Mouse (Mus musculus) heart, embryonic 10.5 days (tissue): ENCODE results near the gene Stip1. TPM values are rescaled to one million over a fixed set of nuclear protein-coding genes. Genes with fewer than 3 reads are reported as not detected.

Source experiments
- DNase-seq: peaks from one replicate; pipeline ENCODE4 v3.0.0-alpha.2; 2017; ENCODE audit warnings: low spot score
- H3K27ac ChIP-seq: fragments of 300-500 bp; sonication (generic); 2 replicates; pipeline ENCODE4 v1.5.1; 2016; ENCODE audit warnings: mild to moderate bottlenecking
- H3K27me3 ChIP-seq: fragments of 300-500 bp; sonication (generic); 2 replicates; pipeline ENCODE4 v1.6.1; 2016; ENCODE audit warnings: mild to moderate bottlenecking; ENCODE audit not compliant: poor library complexity, insufficient read depth, severe bottlenecking
- H3K36me3 ChIP-seq: fragments of 300-500 bp; sonication (generic); 2 replicates; pipeline ENCODE4 v1.6.1; 2016; ENCODE audit warnings: mild to moderate bottlenecking, moderate library complexity
- H3K4me1 ChIP-seq: fragments of 300-500 bp; sonication (generic); 2 replicates; pipeline ENCODE4 v1.6.1; 2016; ENCODE audit warnings: mild to moderate bottlenecking
- H3K4me3 ChIP-seq: fragments of 300-500 bp; sonication (generic); 2 replicates; pipeline ENCODE4 v1.5.1; 2016; ENCODE audit warnings: mild to moderate bottlenecking, moderate library complexity
- H3K9me3 ChIP-seq: fragments of 300-500 bp; sonication (generic); 2 replicates; pipeline ENCODE4 v1.6.1; 2016; ENCODE audit warnings: mild to moderate bottlenecking, moderate library complexity
- WGBS: fragments of 180-500 bp; shearing (Covaris S2); methylation state at CpG from one replicate; pipeline ENCODE4 v1.1.7; 2016; 5-methylcytosine and 5-hydroxymethylcytosine counted together
- polyA plus RNA-seq: library from polyadenylated mRNA; unstranded; fragments of >200 nt; fragmentation: Nextera tagmentation; extraction: Ambion mirVana; gene quantifications from 2 replicates; pipeline ENCODE4 v1.2.1, GENCODE M21; 2016

The Stip1 gene
- polyA plus RNA-seq, 1 experiment from 2014 or later, result 388 TPM

- Histone ChIP-seq H3K36me3 (peaks cover 62% of the 10 kb centered on the region), H3K27ac (peak overlapping the region; percentile 96), H3K9me3 (no peaks in the 10 kb centered on the region), H3K4me3 (peak overlapping the region; percentile 76; the same call in 1 of the 2 replicates), H3K4me1 (peaks cover 57% of the 10 kb centered on the region), H3K27me3 (no peaks in the 10 kb centered on the region)
- DNase-seq, result no peak
- WGBS, result 87% methylated on average over 4 of the region's 4 CpGs
These were observed 58.3 kb downstream of the Stip1 start for GRCm38 (mm10) chr19:6981465-6981864.

GRCm38 (mm10) chr19:6980381-6981093 lies 59.2 kb downstream of the Stip1 start, which contains the start of gene Fkbp2:
Fkbp2 (minus strand) TSS chr19:6980501.
- no peaks in the 10 kb centered on the region for H3K9me3 ChIP-seq
- H3K4me3 ChIP-seq, result peak within 1 kb of the TSS; percentile 76
- peaks cover 55% of the 10 kb centered on the region for H3K4me1 ChIP-seq
- no peaks in the 10 kb centered on the region for H3K27me3 ChIP-seq
- H3K36me3 ChIP-seq, result peaks cover 60% of the 10 kb centered on the region
- peak within 1 kb of the TSS; percentile 96 for H3K27ac ChIP-seq
- 1% methylated on average over 38 of the region's 38 CpGs for WGBS
- peak; percentile 99 for DNase-seq

GRCm38 (mm10) chr19:6979486-6980380 lies 60.0 kb downstream of the Stip1 start:
- WGBS, result under 1% methylated on average over 59 of the region's 59 CpGs
- peaks cover 52% of the 10 kb centered on the region for H3K36me3 ChIP-seq
- H3K4me1 ChIP-seq, result peaks cover 49% of the 10 kb centered on the region
- H3K4me3 ChIP-seq, result peak overlapping the region; percentile 76
- no peaks in the 10 kb centered on the region for H3K27me3 ChIP-seq
- peak; percentile 100 for DNase-seq
- no peaks in the 10 kb centered on the region for H3K9me3 ChIP-seq
- peak overlapping the region; percentile 96 for H3K27ac ChIP-seq

GRCm38 (mm10) chr19:6979001-6979479 lies 60.7 kb downstream of the Stip1 start:
- peaks cover 52% of the 10 kb centered on the region for H3K4me1 ChIP-seq
- peak overlapping the region; percentile 96 for H3K27ac ChIP-seq
- 6% methylated on average over 11 of the region's 11 CpGs for WGBS
- H3K36me3 ChIP-seq, result peaks cover 47% of the 10 kb centered on the region
- H3K9me3 ChIP-seq, result no peaks in the 10 kb centered on the region
- no peaks in the 10 kb centered on the region for H3K27me3 ChIP-seq
- DNase-seq, result peak; percentile 85
- peak overlapping the region; percentile 76 for H3K4me3 ChIP-seq

GRCm38 (mm10) chr19:6978639-6978974 lies 61.2 kb downstream of the Stip1 start:
- H3K4me1 ChIP-seq, result peaks cover 56% of the 10 kb centered on the region
- no peaks in the 10 kb centered on the region for H3K9me3 ChIP-seq
- H3K36me3 ChIP-seq, result peaks cover 42% of the 10 kb centered on the region
- H3K27ac ChIP-seq, result peak overlapping the region; percentile 96
- no peaks in the 10 kb centered on the region for H3K27me3 ChIP-seq
- 33% methylated on average over 3 of the region's 3 CpGs for WGBS
- DNase-seq, result no peak
- H3K4me3 ChIP-seq, result peak overlapping the region; percentile 76

GRCm38 (mm10) chr19:6977759-6978638 lies 61.8 kb downstream of the Stip1 start:
- no peak for DNase-seq
- Histone ChIP-seq H3K4me1 (peaks cover 61% of the 10 kb centered on the region), H3K9me3 (no peaks in the 10 kb centered on the region), H3K4me3 (peak overlapping the region; percentile 76), H3K36me3 (peaks cover 38% of the 10 kb centered on the region), H3K27ac (peak overlapping the region; percentile 37), H3K27me3 (no peaks in the 10 kb centered on the region)
- WGBS, result 76% methylated on average over 13 of the region's 13 CpGs

GRCm38 (mm10) chr19:6975537-6976521 lies 63.9 kb downstream of the Stip1 start, which contains the start of gene Plcb3:
Plcb3 (minus strand) TSS chr19:6976470.
- peaks cover 25% of the 10 kb centered on the region for H3K36me3 ChIP-seq
- peaks cover 73% of the 10 kb centered on the region for H3K4me1 ChIP-seq
- peak within 1 kb of the TSS; percentile 94 for H3K27ac ChIP-seq
- DNase-seq, result peak; percentile 85
- under 1% methylated on average over 16 of the region's 16 CpGs for WGBS
- H3K9me3 ChIP-seq, result no peaks in the 10 kb centered on the region
- H3K4me3 ChIP-seq, result peak within 1 kb of the TSS; percentile 88
- no peaks in the 10 kb centered on the region for H3K27me3 ChIP-seq

GRCm38 (mm10) chr19:6974211-6975205 lies 65.3 kb downstream of the Stip1 start, which contains the start of gene Ppp1r14b:
Ppp1r14b (plus strand) TSS chr19:6974968.
- peak; percentile 96 for DNase-seq
- Histone ChIP-seq H3K36me3 (peaks cover 25% of the 10 kb centered on the region), H3K27ac (peak within 1 kb of the TSS; percentile 94), H3K4me3 (peak within 1 kb of the TSS; percentile 88), H3K4me1 (peaks cover 78% of the 10 kb centered on the region), H3K9me3 (no peaks in the 10 kb centered on the region), H3K27me3 (no peaks in the 10 kb centered on the region)
- WGBS, result 2% methylated on average over 79 of the region's 84 CpGs

GRCm38 (mm10) chr19:6973581-6974190 lies 66.1 kb downstream of the Stip1 start:
- Histone ChIP-seq H3K4me1 (peaks cover 78% of the 10 kb centered on the region), H3K27me3 (no peaks in the 10 kb centered on the region), H3K4me3 (peak overlapping the region; percentile 88), H3K27ac (peak overlapping the region; percentile 94), H3K36me3 (peaks cover 24% of the 10 kb centered on the region), H3K9me3 (no peaks in the 10 kb centered on the region)
- WGBS, result 30% methylated on average over 12 of the region's 12 CpGs
- no peak for DNase-seq

- no peak for DNase-seq
- Histone ChIP-seq H3K4me3 (no peak overlapping the region), H3K27ac (peak overlapping the region; percentile 89; the same call in 1 of the 2 replicates), H3K27me3 (no peaks in the 10 kb centered on the region), H3K36me3 (peaks cover 11% of the 10 kb centered on the region), H3K9me3 (no peaks in the 10 kb centered on the region), H3K4me1 (peaks cover 75% of the 10 kb centered on the region)
- 79% methylated on average over 13 of the region's 13 CpGs for WGBS
These were observed 67.4 kb downstream of the Stip1 start for GRCm38 (mm10) chr19:6972247-6972917.
